In genomic region chr8:84901752-84902151, GRCm38 (mm10) we compare ENCODE assay signal across 8 mouse cellular contexts. TPM values are rescaled to one million over a fixed set of nuclear protein-coding genes. Genes with fewer than 3 reads are reported as not detected.
DNase-seq lines count a peak whose midpoint lies in the region; ATAC-seq and TF ChIP-seq lines count a peak whose summit lies in the region.

TSS of gene Klf1 (plus strand) at chr8:84901928.

- no peak for ATAC-seq in lung, postnatal 0 days

- no peak for DNase-seq in lung, postnatal 0 days (ENCODE audit: low spot score)
- no peak for DNase-seq in lung, postnatal 14 days
- no peak for DNase-seq in liver, adult 2 months (ENCODE audit: extremely low read depth, low read depth, low spot score)
- DNase-seq in spleen, postnatal 4 days (ENCODE audit: low spot score in 2 of 2) = peak; percentile 74 to 82
- DNase-seq in right cerebral cortex, adult 18-20 months = no peak
- no peak for DNase-seq in gastrocnemius, postnatal 4 days (ENCODE audit: low spot score in 2 of 2)
- DNase-seq in left cerebral cortex, postnatal 36 days (ENCODE audit: low spot score in 2 of 2) = no peak

- H3K9me3 ChIP-seq in lung, postnatal 0 days (ENCODE audit: low read length) = no peaks in the 10 kb centered on the region
- no peaks in the 10 kb centered on the region for H3K9me3 ChIP-seq in erythroblast, embryonic 14.5 days (ENCODE audit: control insufficient read depth, low read length)

- H3K27me3 ChIP-seq in lung, postnatal 0 days (replicated peaks; ENCODE audit: insufficient read depth, low read length) = 0 out of 2 replicates have a peak, but pooled peaks cover 4% of the 10 kb centered on the region
- H3K27me3 ChIP-seq in erythroblast, embryonic 14.5 days (ENCODE audit: control insufficient read depth) = no peaks in the 10 kb centered on the region
- no peaks in the 10 kb centered on the region for H3K27me3 ChIP-seq in liver, adult 2 months (ENCODE audit: control insufficient read depth, insufficient read depth, low read length)

- peak within 1 kb of the TSS; percentile 29; the same call in 1 of the 2 replicates for H3K9ac ChIP-seq in lung, postnatal 0 days (replicated peaks; ENCODE audit: low read depth)
- H3K9ac ChIP-seq in liver, adult 2 months (ENCODE audit: low read depth, low read length) = peak within 1 kb of the TSS; percentile 88

- H3K36me3 ChIP-seq in lung, postnatal 0 days (ENCODE audit: insufficient read depth, low read length) = no peaks in the 10 kb centered on the region
- H3K36me3 ChIP-seq in erythroblast, embryonic 14.5 days (ENCODE audit: control insufficient read depth) = peaks cover 74% of the 10 kb centered on the region
- H3K36me3 ChIP-seq in liver, adult 2 months (ENCODE audit: control insufficient read depth, insufficient read depth, low read length) = no peaks in the 10 kb centered on the region

- H3K4me1 ChIP-seq in lung, postnatal 0 days (ENCODE audit: insufficient read depth, low read depth, low read length) = peaks cover 6% of the 10 kb centered on the region; the same call in 1 of the 2 replicates
- H3K4me1 ChIP-seq in erythroblast, embryonic 14.5 days (ENCODE audit: control insufficient read depth) = peaks cover 73% of the 10 kb centered on the region
- H3K4me1 ChIP-seq in liver, adult 2 months (ENCODE audit: control insufficient read depth, insufficient read depth, low read length) = peaks cover 3% of the 10 kb centered on the region

- peak within 1 kb of the TSS; percentile 48 for H3K4me3 ChIP-seq in lung, postnatal 0 days (ENCODE audit: low read depth, low read length)
- peak within 1 kb of the TSS; percentile 74 for H3K4me3 ChIP-seq in erythroblast, embryonic 14.5 days (replicated peaks)
- H3K4me3 ChIP-seq in liver, adult 2 months (ENCODE audit: insufficient read depth, low read depth, low read length) = peak within 1 kb of the TSS; percentile 94

- no peaks in the 10 kb centered on the region for H3K79me2 ChIP-seq in liver, adult 2 months (ENCODE audit: control insufficient read depth, insufficient read depth, low read length)

- peak within 1 kb of the TSS; percentile 99 for H3K4me2 ChIP-seq in lung, postnatal 0 days (replicated peaks; ENCODE audit: low read depth, low read length)

- intact Hi-C loops in left cerebral cortex, postnatal 36 days (cut with DNase I) = loop anchor here (5.0 kb wide), 1 partner anchor 44 kb away; the partner anchor contains the start of gene Farsa

- no peak for TF ChIP-seq EP300 in lung, postnatal 0 days (IDR thresholded peaks at IDR 0.05)

- 60% methylated on average over 3 of the region's 3 CpGs for WGBS in lung, postnatal 0 days
- 83% methylated on average over 3 of the region's 3 CpGs for WGBS in liver, adult 2 months

- no peak for TF ChIP-seq CTCF in lung, postnatal 0 days (IDR thresholded peaks at IDR 0.05)
- no peak for TF ChIP-seq CTCF in liver, adult 2 months (IDR thresholded peaks at IDR 0.05; ENCODE audit: low read depth, low read length)

- TF ChIP-seq POLR2A in liver, adult 2 months (IDR thresholded peaks at IDR 0.05; ENCODE audit: extremely low read depth, insufficient read depth, low read length) = no peak

- no peak within 1 kb of the TSS for H3K27ac ChIP-seq in lung, postnatal 0 days (ENCODE audit: low read length)
- peak within 1 kb of the TSS; percentile 46 for H3K27ac ChIP-seq in liver, adult 2 months (replicated peaks; ENCODE audit: insufficient read depth, low read depth, low read length)

RNA-seq across cellular contexts. Expression of gene Klf1, which starts in this region (rescaled TPM):
- 0.69 and 1.1 TPM in 2 replicates for polyA plus RNA-seq in lung, postnatal 0 days (2015; fragmentation: Nextera tagmentation; extraction: Ambion mirVana)
- 358 and 362 TPM in 2 replicates for polyA plus RNA-seq in erythroblast, embryonic 14.5 days (2012)
- 4.8 and 5.8 TPM in 2 replicates for total RNA-seq in liver, adult 2 months (2014; rRNA removed)
- 5.2 and 6.6 TPM in 2 replicates for polyA plus RNA-seq in liver, adult 2 months (2012; rRNA removed)
- total RNA-seq in gastrocnemius, postnatal 4 days (2021) = under 1 TPM in 1 of 2 experiments, not detected in 1; 0.67 TPM
- total RNA-seq in left cerebral cortex, postnatal 36 days (2021) = not detected

Comparison
In these comparisons a context has a peak if more than half of its experiments do, and no peak if none do; other contexts are left out.
1. RNA of gene Klf1 (polyA plus RNA-seq): 358 to 362 TPM in erythroblast, embryonic 14.5 days; 5.2 to 6.6 TPM in liver, adult 2 months and 0.69 to 1.1 TPM in lung, postnatal 0 days; every median in the first group is over 10 times any median in the second.
2. DNase-seq: peak in spleen, postnatal 4 days (2 of 2); none in lung, postnatal 0 days (single experiment), lung, postnatal 14 days (single experiment), liver, adult 2 months (single experiment), right cerebral cortex, adult 18-20 months (single experiment), gastrocnemius, postnatal 4 days (0 of 2) and left cerebral cortex, postnatal 36 days (0 of 2).
3. Peak in every context shown above with its lines, with median percentiles within 50 percentile points of each other: H3K4me3 ChIP-seq.